Mouse (Mus musculus): ENCODE data around the gene Spcs1. TPM values are rescaled to one million over a fixed set of nuclear protein-coding genes. Genes with fewer than 3 reads are reported as not detected.

Spcs1 gene
- polyA plus RNA-seq, 1 experiment from 2014 or later = 342 TPM

Other genes starting within 250 kb of the Spcs1 start
- 38.8 and 41.5 TPM in 2 replicates for gene Tmem110, start 176.1 kb downstream of the Spcs1 start, polyA plus RNA-seq (2016; fragmentation: Nextera tagmentation; extraction: Ambion mirVana)
- 5.9 and 6.8 TPM in 2 replicates for gene Mustn1, start 122.5 kb downstream of the Spcs1 start, polyA plus RNA-seq (2016; fragmentation: Nextera tagmentation; extraction: Ambion mirVana)
- 0.10 TPM in 1 of 2 replicates, not detected in the other for gene Itih4, start 115.2 kb downstream of the Spcs1 start, polyA plus RNA-seq (2016; fragmentation: Nextera tagmentation; extraction: Ambion mirVana)
- gene Itih3, start 77.9 kb downstream of the Spcs1 start, polyA plus RNA-seq (2016; fragmentation: Nextera tagmentation; extraction: Ambion mirVana) = 0.09 TPM in 1 of 2 replicates, not detected in the other
- 0.06 TPM in 1 of 2 replicates, not detected in the other for gene Itih1, start 58.4 kb downstream of the Spcs1 start, polyA plus RNA-seq (2016; fragmentation: Nextera tagmentation; extraction: Ambion mirVana)
- gene Nek4, start 50.3 kb downstream of the Spcs1 start, polyA plus RNA-seq (2016; fragmentation: Nextera tagmentation; extraction: Ambion mirVana) = 17.2 and 18.8 TPM in 2 replicates
- gene Glt8d1, start 272 bp downstream of the Spcs1 start, polyA plus RNA-seq (2016; fragmentation: Nextera tagmentation; extraction: Ambion mirVana) = 54.7 and 61.5 TPM in 2 replicates
- gene Pbrm1, start 17.5 kb upstream of the Spcs1 start, polyA plus RNA-seq (2016; fragmentation: Nextera tagmentation; extraction: Ambion mirVana) = 183 and 189 TPM in 2 replicates
- gene Gnl3, start 17.5 kb upstream of the Spcs1 start, polyA plus RNA-seq (2016; fragmentation: Nextera tagmentation; extraction: Ambion mirVana) = 110 and 117 TPM in 2 replicates
- gene Smim4, start 127.3 kb upstream of the Spcs1 start, polyA plus RNA-seq (2016; fragmentation: Nextera tagmentation; extraction: Ambion mirVana) = 59.6 and 65.7 TPM in 2 replicates
- gene Nt5dc2, start 129.4 kb upstream of the Spcs1 start, polyA plus RNA-seq (2016; fragmentation: Nextera tagmentation; extraction: Ambion mirVana) = 485 and 500 TPM in 2 replicates
- 14.9 and 18.0 TPM in 2 replicates for gene Stab1, start 167.0 kb upstream of the Spcs1 start, polyA plus RNA-seq (2016; fragmentation: Nextera tagmentation; extraction: Ambion mirVana)
- 140 and 161 TPM in 2 replicates for gene Tnnc1, start 206.6 kb upstream of the Spcs1 start, polyA plus RNA-seq (2016; fragmentation: Nextera tagmentation; extraction: Ambion mirVana)
- gene Nisch, start 215.3 kb upstream of the Spcs1 start, polyA plus RNA-seq (2016; fragmentation: Nextera tagmentation; extraction: Ambion mirVana) = 507 and 522 TPM in 2 replicates
- gene Sema3g, start 216.2 kb upstream of the Spcs1 start, polyA plus RNA-seq (2016; fragmentation: Nextera tagmentation; extraction: Ambion mirVana) = 0.58 and 0.84 TPM in 2 replicates
- 13.5 and 14.1 TPM in 2 replicates for gene Phf7, start 249.6 kb upstream of the Spcs1 start, polyA plus RNA-seq (2016; fragmentation: Nextera tagmentation; extraction: Ambion mirVana)
- gene Bap1, start 249.8 kb upstream of the Spcs1 start, polyA plus RNA-seq (2016; fragmentation: Nextera tagmentation; extraction: Ambion mirVana) = 106 and 118 TPM in 2 replicates